Mouse (Mus musculus): Measurements from ENCODE around the gene Crocc2.

The Crocc2 gene

GRCm38 (mm10) chr1:93217530-93217929, 49.0 kb downstream of the Crocc2 start:
- DNase-seq: no peak

DNA sequence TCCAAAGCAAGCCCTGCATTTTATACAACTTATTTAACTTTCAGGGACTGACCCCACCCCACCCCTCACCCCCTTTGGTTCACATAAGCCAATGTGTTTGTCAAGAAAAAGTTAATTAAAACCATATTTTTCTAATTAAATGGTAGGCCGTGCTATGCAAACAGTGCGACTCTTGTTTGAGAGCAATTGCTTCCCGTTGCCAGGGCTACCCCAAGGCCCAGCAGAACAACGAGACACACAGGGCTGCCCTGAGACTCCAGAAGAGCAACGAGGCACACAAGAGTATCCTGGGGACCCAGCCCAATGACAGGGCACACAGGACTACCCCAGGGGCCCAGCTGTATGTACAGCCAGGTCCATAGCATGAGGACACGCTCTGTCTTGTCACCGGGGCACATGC, 52.3 kb downstream of the Crocc2 start:
- DNase-seq: no peak

GRCm38 (mm10) chr1:93223972-93224371, 55.4 kb downstream of the Crocc2 start:
- peak; percentile 49 for DNase-seq

- DNase-seq: no peak
Measured at GRCm38 (mm10) chr1:93225226-93225625, 56.7 kb downstream of the Crocc2 start.

DNA sequence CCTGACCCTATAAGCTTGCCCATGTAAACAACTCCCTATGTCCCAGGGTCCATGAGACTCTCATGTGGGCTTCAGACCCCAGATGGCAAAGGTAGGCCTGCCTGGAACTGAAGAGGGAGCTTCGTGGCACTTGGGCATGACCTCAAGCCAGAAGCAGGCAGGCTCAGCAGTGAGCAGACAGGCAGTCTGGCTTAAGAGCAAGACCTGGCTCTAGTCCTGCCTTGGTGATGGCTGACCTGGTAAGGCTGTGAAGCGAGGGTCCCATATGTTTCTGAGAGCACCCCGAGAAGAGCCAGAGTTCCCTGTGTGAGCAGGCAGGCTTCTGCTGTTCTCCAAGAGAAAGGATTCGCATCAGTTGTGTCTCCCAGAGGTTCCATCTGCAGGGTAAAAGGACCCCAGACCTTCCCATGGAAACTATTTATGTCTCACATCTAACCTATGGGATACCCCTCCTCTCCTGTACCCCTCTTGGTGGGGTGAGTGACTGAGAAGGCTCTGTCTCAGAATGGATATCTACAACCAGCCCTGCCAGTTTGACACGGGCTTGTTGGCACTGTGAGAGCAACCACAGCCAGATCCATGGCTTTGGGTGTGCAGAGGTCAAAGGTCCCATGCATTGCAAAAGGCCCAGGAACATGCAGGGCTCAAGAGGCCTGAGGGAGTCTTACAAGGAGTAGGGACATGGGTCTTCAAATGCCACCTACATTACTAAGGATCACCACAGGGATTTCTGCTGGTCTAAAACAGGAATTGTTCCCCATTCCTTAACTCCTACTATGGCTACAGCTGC, 57.4 kb downstream of the Crocc2 start:
- no peak for DNase-seq

GRCm38 (mm10) chr1:93227303-93227975, 58.9 kb downstream of the Crocc2 start:
- no peak for DNase-seq

DNA sequence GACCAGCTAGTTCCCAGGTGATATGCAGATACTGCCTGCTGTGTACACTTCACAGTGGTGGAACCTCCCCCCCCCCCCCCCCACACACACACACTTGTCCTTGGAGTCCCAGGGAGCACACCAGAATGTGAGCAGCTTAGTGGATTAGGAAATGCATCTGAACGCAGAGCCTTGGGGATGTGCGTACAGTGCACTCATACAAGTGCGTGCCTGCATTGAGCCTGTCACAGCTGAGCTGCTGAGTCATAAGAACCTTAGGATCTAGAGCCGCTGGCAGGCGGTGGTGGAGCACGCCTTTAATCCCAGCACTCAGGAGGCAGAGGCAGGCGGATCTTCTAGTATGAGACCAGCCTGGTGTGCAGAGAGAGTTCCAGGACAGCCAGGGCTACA, 59.4 kb downstream of the Crocc2 start:
- no peak for DNase-seq

- DNase-seq: peak; percentile 60
Measured at GRCm38 (mm10) chr1:93229221-93229620, 60.7 kb downstream of the Crocc2 start.

DNA sequence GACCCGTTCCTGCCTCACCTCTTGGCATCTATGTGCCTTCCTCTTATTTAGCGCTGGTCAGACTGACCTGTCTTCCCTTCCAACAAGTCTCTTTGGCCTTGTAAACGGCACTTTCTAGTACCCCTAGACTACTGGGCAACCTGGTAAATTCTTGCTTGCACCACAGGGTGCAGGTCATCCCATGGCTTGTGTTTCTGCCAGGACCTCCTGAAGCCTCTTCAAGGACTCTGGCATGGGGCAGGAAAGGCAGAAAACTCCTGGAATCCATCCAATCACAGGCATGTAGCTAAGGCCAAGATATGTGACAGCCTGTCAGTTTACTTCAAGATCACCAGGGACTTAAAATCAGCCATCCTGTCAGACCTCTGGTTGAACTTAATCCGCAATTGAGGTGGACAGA, 61.1 kb downstream of the Crocc2 start:
- no peak for DNase-seq

DNA sequence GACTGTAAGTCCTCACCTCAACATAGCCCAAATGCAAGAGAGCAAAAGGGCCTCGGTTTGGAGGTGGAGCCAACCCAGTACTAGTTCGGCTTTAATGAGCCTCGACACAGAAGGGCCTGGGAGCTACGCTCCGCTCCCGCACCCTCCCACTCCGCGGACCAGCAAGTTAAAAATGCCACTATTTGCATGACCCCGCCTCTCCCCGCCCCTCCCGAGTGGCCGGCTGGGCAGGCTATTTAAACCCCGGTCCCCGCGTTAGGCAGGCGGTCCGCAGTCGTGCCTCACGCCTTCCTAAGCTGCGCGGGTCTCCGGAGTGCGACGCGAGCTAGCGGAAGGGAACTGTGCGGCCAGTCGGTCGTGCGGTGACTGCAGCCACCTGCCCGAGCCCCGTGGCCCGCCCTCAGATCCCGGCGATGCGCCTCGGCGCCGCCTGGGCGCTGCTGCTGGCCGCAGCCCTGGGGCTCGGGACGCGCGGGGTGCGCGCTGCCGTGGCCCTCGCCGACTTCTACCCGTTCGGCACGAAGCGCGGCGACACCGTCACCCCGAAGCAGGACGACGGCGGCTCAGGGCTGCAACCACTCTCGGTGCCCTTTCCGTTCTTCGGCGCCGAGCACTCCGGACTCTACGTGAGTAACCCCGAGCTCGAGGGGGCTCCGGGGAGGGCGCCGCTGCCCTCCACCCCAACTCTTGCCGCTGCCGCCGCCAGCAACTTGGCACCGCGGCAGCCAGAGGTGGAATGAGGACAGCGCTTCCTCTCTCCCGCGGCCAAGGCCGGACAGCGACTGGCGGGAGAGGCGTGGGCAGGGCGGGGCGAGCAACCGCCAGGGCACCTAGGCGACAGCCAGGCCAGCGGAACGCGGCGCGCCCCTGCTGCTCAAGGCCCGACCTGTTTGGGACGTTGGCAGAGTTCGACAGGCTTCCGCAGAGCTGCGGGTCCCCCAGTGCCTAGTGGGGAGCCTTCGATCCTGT, 67.3 kb downstream of the Crocc2 start, which contains the start of gene Sned1:
TSS of gene Sned1 (plus strand) at position 266 of the 969 bp plus-strand sequence.
- DNase-seq: peak; percentile 93

GRCm38 (mm10) chr1:93236545-93236924, 68.0 kb downstream of the Crocc2 start:
- DNase-seq: no peak

DNA sequence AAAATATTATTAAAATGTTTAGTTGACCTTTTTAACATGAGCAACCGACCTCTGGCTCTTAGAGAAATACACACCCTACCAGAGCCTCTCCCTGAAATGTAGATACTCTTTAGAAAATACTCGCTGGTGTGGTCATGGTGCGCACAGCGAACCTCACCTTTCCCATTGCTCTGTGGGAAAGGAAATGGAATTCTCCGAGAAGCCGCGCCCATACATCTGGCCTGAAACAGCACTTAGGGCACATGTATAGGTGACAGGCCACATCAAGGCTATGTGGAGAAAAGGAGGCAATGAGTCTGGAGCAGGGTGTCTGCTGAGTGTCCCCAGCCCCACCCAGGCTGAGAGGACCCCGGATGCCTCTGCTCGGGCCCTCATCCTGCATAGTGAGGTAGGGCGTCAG, 69.2 kb downstream of the Crocc2 start:
- DNase-seq: no peak

DNA sequence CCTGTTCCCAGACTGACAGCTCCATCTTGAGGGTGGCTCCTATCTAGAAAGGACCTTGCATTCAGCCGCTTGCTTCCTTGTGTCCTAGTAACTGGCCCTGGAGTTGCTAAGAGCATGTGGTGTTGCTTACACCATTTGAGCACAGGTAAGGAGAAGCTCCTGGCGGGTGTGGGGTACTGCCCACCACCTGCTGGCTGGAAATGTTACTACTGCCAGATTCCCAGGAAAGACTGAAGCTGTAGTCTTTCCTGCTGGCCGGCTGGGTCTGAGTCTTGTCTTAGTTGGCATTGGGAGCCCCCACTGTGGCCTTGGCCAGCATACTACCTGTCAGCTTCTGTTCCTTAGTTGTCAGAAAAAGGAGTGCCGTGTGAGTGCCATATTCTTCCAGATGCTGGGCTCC, 69.7 kb downstream of the Crocc2 start:
- peak; percentile 36 for DNase-seq

DNA sequence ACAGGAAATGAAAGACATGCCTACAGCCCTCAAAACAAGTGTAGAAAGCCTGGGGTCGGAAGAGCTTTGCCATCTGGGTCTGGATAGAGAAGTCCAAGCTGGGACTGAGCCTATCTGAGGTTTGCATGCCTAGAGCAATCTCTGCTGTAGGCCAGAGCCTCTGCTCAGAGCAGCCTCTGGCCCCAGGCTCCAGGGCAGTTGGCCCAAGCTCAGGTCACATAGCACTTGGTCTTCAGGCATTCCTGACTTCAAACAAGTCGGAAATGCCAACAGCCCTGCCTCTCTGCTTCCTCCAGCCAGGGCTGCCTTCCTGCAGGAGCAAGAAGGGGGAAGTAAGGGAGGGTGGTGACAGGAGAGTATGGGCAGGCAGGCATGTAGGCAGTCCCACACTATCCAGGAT, 77.4 kb downstream of the Crocc2 start:
- peak; percentile 46 for DNase-seq

- no peak for DNase-seq
Measured at GRCm38 (mm10) chr1:93252586-93252985, 84.1 kb downstream of the Crocc2 start.

- no peak for DNase-seq
Measured at GRCm38 (mm10) chr1:93255761-93256160, 87.2 kb downstream of the Crocc2 start.

DNA sequence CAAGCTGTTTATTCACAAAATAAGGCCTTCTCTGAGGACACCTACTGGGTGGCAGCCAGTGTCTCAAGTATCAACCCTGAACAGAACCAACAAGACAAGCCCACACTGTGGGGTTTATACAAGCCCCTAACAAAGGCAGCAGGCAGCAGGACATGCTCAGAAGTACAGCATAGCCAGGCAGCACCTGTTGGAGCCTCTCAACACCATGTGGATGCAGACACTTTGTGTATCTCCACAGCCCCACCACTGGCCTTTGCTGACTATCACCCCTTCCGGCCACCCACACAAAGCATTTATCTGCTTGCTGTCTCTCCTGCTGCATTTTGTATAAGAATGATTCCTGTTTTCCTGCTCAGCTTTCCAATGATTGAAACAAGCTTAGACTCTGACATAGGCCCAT, 89.0 kb downstream of the Crocc2 start:
- no peak for DNase-seq

DNA sequence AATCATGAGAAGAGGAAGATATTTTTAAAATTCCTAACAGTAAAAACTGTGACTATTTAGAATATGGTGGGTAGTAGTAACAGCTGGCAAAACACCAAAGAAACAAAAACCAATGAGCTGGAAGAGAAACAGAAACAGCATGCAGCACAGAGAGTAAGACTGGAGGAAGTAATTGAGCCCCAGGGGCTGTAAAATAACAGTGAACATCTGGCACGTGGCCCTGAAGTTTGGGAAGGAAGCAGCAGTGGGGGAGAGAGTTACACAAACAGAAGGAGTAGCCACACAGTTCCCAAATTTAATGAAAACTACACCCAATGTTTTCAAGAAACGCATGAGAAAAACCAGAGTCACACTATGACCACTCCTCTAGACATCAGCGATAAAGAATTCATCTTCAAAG, 98.7 kb downstream of the Crocc2 start:
- no peak for DNase-seq

DNA sequence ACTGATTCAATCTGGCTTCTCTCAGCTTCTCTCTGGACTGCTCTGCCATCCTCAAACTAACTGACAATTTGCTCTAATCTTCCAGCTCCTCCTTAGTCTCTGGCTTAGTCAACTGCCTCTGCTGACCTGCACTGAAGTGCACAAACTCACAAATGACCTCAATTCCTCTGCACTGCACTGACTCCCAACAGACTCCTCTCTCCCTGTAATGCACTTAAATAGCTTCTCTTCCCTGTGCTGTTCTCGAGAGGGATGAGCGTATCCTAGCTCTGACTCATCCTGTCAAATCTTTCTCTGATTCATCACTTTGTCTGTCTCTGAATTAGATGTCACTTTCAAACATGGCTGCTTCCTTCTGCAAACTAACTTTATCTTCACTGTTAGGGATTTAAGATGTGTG, 99.7 kb downstream of the Crocc2 start:
- DNase-seq: no peak

GRCm38 (mm10) chr1:93270516-93271240, 102.2 kb downstream of the Crocc2 start:
- no peak for DNase-seq

- DNase-seq: no peak
Measured at GRCm38 (mm10) chr1:93271751-93272150, 103.2 kb downstream of the Crocc2 start.

DNA sequence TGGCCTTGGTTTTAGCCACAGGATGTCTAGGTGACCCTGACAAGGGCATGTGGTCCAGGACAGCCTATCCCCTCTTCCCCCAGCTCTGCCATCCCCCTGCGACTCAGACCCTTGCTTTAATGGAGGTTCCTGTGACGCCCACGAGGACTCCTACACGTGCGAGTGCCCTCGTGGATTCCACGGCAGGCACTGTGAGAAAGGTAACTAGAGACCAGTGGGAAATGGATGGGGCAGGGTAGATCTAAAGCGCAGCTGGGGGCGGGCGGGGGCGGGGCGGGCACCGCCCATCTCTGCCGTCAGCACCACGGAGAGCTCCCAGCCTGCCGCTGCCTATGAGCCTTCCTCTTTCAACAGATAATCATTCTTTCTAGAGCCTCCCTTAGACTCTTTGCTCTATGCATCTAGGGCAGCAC, 103.9 kb downstream of the Crocc2 start:
- DNase-seq: no peak

GRCm38 (mm10) chr1:93275561-93275960, 107.0 kb downstream of the Crocc2 start:
- DNase-seq: no peak

All from kidney, adult 11 months (tissue).